Mouse (Mus musculus) CD4-positive, CD25-positive, alpha-beta regulatory T cell, adult 4 months (primary cell): ENCODE data around the gene Scyl2. TPM values are rescaled to one million over a fixed set of nuclear protein-coding genes. Genes with fewer than 3 reads are reported as not detected.
"Not testable (repeated sequence)": the region's sequence is repeated elsewhere in the genome, so short reads cannot be mapped to it uniquely, and the experiment has no call there.

Experiments
- ATAC-seq: one replicate; pipeline ENCODE4 v1.8.0; 2017
- polyA plus RNA-seq, 2 experiments: library from polyadenylated mRNA; unstranded; fragments of 100-300 nt; shearing (Covaris generic); gene quantifications; one replicate each; pipeline ENCODE4 v1.2.1; 2017

Gene Scyl2
- polyA plus RNA-seq, 2 experiments from 2014 or later = 9.1 to 9.8 TPM

- ATAC-seq = no peak
These were observed 6.6 kb downstream of the Scyl2 start for GRCm38 (mm10) chr10:89679448-89679847.

GRCm38 (mm10) chr10:89678054-89678453, 8.0 kb downstream of the Scyl2 start:
- ATAC-seq = peak; percentile 82

- no peak for ATAC-seq
These were observed 9.5 kb downstream of the Scyl2 start for GRCm38 (mm10) chr10:89676609-89677008.

GRCm38 (mm10) chr10:89670371-89670770, 15.7 kb downstream of the Scyl2 start:
- not testable (repeated sequence) for ATAC-seq

GRCm38 (mm10) chr10:89667571-89667970, 18.5 kb downstream of the Scyl2 start:
- ATAC-seq = no peak

GRCm38 (mm10) chr10:89665679-89666078, 20.4 kb downstream of the Scyl2 start:
- ATAC-seq = no peak

- no peak for ATAC-seq
These were observed 21.0 kb downstream of the Scyl2 start for GRCm38 (mm10) chr10:89664977-89665645.

GRCm38 (mm10) chr10:89656366-89656765, 29.7 kb downstream of the Scyl2 start:
- ATAC-seq = no peak

GRCm38 (mm10) chr10:89652912-89653311, 33.2 kb downstream of the Scyl2 start:
- no peak for ATAC-seq

GRCm38 (mm10) chr10:89651691-89652090, 34.4 kb downstream of the Scyl2 start:
- ATAC-seq = no peak

GRCm38 (mm10) chr10:89646918-89647317, 39.2 kb downstream of the Scyl2 start:
- ATAC-seq = no peak

GRCm38 (mm10) chr10:89637001-89637400, 49.1 kb downstream of the Scyl2 start:
- ATAC-seq = no peak

GRCm38 (mm10) chr10:89635018-89635417, 51.1 kb downstream of the Scyl2 start:
- ATAC-seq = no peak

- ATAC-seq = no peak
These were observed 52.2 kb downstream of the Scyl2 start for GRCm38 (mm10) chr10:89633736-89634426.

- ATAC-seq = no peak
These were observed 53.0 kb downstream of the Scyl2 start for GRCm38 (mm10) chr10:89633121-89633520.

GRCm38 (mm10) chr10:89631831-89632230, 54.3 kb downstream of the Scyl2 start:
- no peak for ATAC-seq

- ATAC-seq = no peak
These were observed 55.5 kb downstream of the Scyl2 start for GRCm38 (mm10) chr10:89630564-89630963.

GRCm38 (mm10) chr10:89630052-89630451, 56.0 kb downstream of the Scyl2 start:
- ATAC-seq = peak; percentile 88

- ATAC-seq = no peak
These were observed 59.4 kb downstream of the Scyl2 start for GRCm38 (mm10) chr10:89626714-89627113.

GRCm38 (mm10) chr10:89624196-89624595, 61.9 kb downstream of the Scyl2 start:
- no peak for ATAC-seq

- ATAC-seq = no peak
These were observed 65.0 kb downstream of the Scyl2 start, which contains the start of gene Slc17a8 for GRCm38 (mm10) chr10:89621129-89621528. Gene Slc17a8 (minus strand): TSS chr10:89621253.

GRCm38 (mm10) chr10:89599311-89599710, 86.8 kb downstream of the Scyl2 start:
- no peak for ATAC-seq

GRCm38 (mm10) chr10:89597275-89597674, 88.8 kb downstream of the Scyl2 start:
- no peak for ATAC-seq

GRCm38 (mm10) chr10:89595935-89596334, 90.2 kb downstream of the Scyl2 start:
- no peak for ATAC-seq
